Mouse (Mus musculus): ENCODE data around the gene Pik3c2g.

The Pik3c2g gene

GRCm38 (mm10) chr6:139586892-139587291 is at the start of gene Pik3c2g:
Gene Pik3c2g (plus strand): TSS chr6:139587221.
- no peak for DNase-seq (ENCODE audit: low read depth, low spot score)

DNA sequence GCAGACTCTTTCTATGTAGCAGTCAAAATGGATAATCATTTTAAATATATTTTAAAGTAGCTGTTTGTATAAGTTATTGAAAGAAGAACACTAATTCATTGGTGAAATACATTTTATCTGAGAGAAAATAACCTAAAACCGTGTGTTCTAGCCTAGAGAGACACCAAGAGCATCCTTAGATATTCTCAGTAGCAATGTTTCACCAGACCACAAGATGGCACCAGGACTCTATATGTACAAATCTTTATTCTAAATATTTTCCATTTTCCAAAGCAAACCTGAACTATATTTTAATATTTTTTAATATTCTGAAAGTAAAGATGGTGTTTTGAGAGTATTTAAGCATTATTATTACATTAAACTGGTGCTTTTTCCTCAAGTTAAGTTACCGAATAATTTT is 48.6 kb upstream of the Pik3c2g start:
- DNase-seq (ENCODE audit: low read depth, low spot score), result no peak

DNA sequence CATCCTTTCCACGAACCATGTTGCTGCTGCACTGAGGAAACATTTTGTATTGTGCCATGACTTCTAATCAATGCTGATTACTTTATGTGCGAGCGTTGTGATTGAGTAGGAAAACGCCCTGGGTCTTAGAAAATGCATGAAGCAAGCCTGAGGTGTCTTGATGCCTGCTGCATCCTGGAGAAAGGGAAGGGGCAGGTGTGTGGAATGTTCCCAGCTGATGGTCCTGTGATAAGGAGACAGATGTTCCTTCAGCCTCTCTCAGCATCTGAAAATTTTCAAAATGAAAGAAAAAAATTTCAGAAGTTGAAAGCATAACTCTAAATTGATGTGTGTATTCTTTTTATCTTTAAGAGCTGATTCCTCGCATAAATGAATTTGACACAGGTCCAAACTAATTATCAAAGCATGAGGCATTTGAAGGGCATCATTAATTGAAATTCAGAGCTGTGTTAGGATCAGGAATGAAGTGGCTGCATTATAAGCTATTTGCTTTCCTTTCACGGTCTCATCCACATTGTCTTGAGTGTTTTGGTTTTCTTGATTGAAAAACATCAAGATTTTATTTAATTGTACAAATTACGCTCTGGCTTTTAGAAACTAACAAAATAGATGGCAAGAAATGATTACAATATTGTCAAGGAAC is 31.4 kb upstream of the Pik3c2g start:
- DNase-seq (ENCODE audit: low read depth, low spot score), result no peak

DNA sequence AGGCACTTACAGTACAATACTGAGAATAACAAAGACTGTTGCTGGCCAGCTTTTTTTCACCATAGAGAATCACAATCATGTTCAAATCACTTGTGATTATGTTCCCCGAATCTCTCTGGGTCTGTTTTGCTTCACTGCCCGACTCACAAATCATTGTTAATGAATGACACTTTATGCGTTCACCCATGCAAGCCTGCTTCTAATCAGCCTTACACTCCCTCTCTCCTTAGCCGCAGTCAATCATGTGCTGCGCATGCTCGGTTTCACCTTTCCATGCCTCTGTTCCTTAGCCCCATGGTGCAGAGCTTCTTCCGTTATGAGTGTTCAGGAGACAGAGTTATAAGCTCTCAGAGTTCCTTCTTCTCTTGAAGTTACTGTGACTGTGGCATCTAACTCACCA is 17.8 kb upstream of the Pik3c2g start:
- DNase-seq (ENCODE audit: low read depth, low spot score), result no peak

DNA sequence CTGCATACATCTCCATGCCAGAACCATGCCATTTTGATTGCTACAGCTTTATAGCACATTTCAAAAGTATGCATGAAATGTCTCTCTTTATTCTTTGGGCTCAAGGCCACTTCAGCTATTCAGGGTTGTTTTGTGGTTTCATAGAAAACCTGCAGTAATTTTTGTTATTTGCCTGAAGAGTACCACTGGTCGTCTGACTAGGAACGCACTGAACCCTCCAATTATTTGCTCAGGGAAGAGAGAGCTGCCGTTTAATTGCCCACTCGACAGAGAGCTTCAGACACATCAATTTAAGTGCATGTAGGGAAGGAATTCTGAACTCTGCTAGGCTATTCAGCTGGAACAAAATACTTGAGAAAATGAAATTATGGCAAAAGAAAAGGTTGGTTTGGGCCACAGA is 11.2 kb upstream of the Pik3c2g start:
- no peak for DNase-seq (ENCODE audit: low read depth, low spot score)

GRCm38 (mm10) chr6:139576261-139577014 is 10.6 kb upstream of the Pik3c2g start:
- no peak for DNase-seq (ENCODE audit: low read depth, low spot score)

GRCm38 (mm10) chr6:139577026-139577861 is 9.8 kb upstream of the Pik3c2g start:
- DNase-seq (ENCODE audit: low read depth, low spot score), result peak; percentile 6

DNA sequence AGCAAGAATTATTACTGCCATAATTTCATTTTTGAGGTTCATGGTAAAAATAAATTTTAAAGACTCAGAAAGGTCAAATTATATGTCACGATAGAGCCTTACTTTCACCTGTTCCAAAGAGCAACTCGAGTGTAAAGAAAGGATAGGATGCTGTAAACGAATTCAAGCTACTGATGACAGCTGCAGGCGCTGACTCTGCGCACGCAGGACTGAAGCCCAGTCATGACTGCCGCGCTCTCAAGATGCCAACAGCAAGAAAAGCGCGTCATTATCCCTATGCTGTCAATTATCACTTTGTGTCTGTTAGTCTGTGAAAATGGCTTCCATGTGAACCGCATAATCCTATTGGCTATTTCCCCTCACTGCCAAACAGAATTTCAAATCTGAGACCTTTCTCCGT is 457 bp downstream of the Pik3c2g start:
- no peak for DNase-seq (ENCODE audit: low read depth, low spot score)

DNA sequence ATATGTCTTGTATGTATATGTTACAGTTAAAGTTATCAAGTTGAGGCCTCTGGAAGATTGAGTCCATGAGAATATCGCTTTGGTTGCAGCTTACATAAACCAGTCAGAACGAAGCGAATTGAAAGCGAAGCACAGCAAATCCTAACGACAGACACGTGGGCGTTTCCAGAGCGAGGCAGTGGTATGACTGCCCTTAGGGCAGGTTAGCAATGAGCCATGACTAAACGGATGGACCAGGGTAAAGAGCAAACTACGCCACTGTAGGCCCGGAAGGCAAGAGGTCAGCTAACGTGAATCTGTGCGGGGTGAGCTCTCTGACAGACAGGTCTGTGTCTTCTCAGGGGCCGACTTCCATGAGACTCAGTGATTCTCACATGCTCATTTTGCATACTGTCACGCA is 1.4 kb downstream of the Pik3c2g start:
- no peak for DNase-seq (ENCODE audit: low read depth, low spot score)

DNA sequence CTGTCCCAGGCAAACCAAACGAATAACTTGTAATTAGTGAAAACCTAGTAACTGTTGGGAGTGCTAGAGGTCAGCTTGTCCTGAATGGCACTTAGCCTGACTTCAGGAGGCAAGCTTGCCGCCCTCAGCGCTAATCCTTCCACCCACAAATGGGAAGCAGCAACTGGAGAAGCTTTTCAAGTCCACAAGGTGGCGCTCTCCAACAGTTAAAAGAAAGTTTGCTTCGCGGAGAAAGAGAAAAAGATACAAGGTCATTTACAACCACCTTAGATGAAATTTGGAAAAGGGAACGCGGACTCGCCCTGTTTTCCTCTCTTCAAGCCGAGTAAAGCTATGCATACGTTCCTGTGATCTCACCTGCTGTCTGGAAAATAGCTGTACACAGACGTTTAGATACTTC is 2.3 kb downstream of the Pik3c2g start:
- DNase-seq (ENCODE audit: low read depth, low spot score), result peak; percentile 56

DNA sequence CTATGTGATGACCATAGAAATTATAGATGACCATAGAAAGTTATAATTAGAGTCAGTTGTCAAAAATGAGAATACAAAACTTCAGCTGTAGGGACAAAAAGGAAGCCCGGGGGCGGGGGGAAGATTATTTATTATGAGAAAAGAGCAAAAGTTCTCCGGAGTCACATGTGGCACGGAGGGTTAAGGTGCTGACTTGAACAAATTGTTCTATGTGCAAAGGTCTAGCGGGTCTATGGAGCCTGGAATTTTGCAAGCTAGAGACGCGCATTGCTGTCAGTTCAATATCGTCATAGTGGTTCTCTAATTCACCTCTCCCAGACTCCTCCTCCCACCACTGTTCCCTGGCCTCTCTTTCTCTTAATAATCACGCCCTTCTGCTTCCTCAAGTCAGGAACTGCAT is 2.8 kb downstream of the Pik3c2g start:
- DNase-seq (ENCODE audit: low read depth, low spot score), result no peak

DNA sequence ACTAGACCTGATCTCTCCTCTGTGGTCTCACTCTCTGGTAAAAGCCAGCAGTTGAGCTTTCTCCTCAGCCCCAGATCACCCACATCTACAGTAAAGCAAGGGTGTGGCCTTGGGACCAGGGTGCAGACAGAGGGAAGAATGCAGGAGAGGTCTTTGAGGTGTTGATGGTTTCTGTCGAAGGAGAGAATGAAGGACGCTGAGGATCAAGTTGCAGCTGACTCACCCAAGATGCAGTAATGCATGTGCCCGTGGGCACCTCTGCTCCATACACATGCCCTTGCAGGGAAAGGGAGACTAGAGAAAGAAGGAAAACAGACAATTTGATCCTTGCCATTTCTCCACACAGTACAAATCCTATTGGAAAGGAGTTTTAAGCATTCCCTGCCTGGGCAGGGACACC is 5.1 kb downstream of the Pik3c2g start:
- no peak for DNase-seq (ENCODE audit: low read depth, low spot score)

DNA sequence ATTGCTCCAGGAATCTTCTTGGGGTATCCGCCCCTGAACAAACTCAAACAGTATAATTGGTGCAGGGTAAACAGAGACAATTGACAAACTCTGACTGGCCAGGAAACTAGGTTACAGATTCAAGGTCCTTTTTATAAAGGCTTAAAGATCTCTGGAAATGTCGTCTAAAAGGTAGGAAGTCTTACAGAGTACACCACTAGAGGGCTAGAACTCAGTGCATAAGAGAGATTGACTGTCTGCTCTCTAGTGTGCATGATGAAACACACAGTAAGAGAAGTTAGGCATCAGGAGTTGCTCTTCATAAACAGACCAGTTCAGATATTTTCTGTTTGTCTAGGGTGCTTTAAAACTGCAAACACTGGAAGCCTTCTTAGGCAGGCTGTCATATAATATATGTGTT is 9.4 kb downstream of the Pik3c2g start:
- no peak for DNase-seq (ENCODE audit: low read depth, low spot score)

GRCm38 (mm10) chr6:139599216-139599615 is 12.2 kb downstream of the Pik3c2g start:
- DNase-seq (ENCODE audit: low read depth, low spot score), result no peak

DNA sequence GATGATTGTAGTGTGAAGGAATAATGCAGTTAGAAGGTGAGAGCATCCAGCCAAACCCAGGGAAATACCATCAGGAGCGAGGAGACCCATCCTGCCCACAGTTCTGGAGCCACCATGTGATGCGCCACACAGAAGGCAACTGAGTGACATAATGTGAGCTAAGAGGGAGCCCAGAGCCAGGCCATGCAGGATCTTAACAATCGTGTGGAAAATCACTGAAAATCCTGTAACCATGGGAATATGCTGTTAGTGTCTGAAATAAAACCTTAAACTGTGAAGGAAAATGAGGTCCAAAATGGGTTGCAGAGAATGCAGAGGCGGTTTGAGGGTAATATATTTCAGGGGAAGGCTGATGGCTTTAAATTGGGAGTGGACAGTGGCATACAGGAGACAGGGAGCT is 31.8 kb downstream of the Pik3c2g start:
- no peak for DNase-seq (ENCODE audit: low read depth, low spot score)

GRCm38 (mm10) chr6:139624756-139625155 is 37.7 kb downstream of the Pik3c2g start:
- no peak for DNase-seq (ENCODE audit: low read depth, low spot score)

DNA sequence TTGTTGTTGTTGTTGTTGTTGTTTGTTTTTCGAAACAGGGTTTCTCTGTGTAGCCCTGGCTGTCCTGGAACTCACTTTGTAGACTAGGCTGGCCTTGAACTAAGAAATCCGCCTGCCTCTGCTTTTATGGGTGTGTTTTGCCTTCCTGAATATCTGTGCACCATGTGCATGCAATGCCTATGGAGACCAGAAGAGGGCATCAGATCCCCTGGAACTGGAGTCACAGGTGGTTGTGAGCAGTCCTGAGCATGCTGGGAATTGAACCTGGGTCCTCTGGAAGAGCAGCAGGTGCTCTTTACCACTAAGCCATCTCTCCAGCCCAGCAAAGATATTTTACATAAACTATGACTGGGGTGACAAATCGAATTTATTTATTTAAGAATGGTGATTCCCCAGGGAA is 47.5 kb downstream of the Pik3c2g start:
- no peak for DNase-seq (ENCODE audit: low read depth, low spot score)

DNA sequence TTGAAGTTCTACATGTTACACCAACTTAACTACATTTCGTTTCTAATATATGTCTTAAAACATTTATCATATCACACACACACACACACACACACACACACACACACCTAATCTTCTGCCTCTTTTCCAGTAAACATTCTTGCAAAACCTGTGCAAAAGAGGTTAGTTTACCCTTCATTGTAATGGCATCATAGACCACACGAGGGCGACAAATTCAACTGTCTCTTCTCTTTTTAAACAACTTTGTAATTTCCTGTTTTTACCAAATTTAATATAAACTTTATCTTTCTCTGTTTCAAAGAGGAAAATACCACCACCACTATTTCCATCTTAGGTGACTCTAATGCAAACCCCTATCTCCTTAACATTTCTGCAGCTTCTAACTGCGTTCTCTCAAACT is 68.4 kb downstream of the Pik3c2g start:
- peak; percentile 2 for DNase-seq (ENCODE audit: low read depth, low spot score)

DNA sequence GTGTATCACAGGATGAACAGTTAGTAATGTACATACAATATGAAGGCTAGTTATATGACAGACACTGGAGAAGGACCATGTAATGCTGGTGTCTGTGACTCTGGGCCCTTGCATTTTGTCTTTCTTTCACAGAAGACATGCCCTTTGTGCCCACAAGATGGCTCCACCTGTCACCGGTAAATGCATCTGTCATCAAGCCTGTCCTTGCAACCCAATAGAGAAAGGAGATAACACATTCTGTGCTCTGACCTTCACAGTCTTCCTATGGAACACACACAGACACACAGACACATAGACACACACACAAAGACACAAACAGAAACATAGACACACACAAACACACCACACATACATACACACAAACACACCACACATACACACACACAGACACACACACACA is 75.4 kb downstream of the Pik3c2g start:
- peak; percentile 6 for DNase-seq (ENCODE audit: low read depth, low spot score)

- no peak for DNase-seq (ENCODE audit: low read depth, low spot score)
Observed at GRCm38 (mm10) chr6:139718416-139718984, 131.5 kb downstream of the Pik3c2g start.

- no peak for DNase-seq (ENCODE audit: low read depth, low spot score)
Observed at GRCm38 (mm10) chr6:139719639-139720221, 132.7 kb downstream of the Pik3c2g start.
